ENCODE assay signal across 21 mouse cellular contexts in genomic region chr12:91796774-91797173, GRCm38 (mm10). TPM values are rescaled to one million over a fixed set of nuclear protein-coding genes. Genes with fewer than 3 reads are reported as not detected.
A peak's percentile ranks its signal among the peaks of the same experiment; 100 is the strongest.
DNase-seq lines count a peak whose midpoint lies in the region; ATAC-seq and TF ChIP-seq lines count a peak whose summit lies in the region.
"Had no signal": no experiment of that assay in that cellular context is flagged by ENCODE, and none has a peak within 500 bp of the region (broad histone marks: within the 10 kb centered on the region; RNA-seq: fewer than 3 reads in every experiment).

No protein-coding gene starts in this region.

- WGBS in midbrain, embryonic 15.5 days, result 82% methylated on average over 4 of the region's 4 CpGs

- intact Hi-C loops in left cerebral cortex, adult 2 months (cut with DNase I), result no loop called here

- H3K4me1 ChIP-seq in midbrain, embryonic 15.5 days, result no peaks in the 10 kb centered on the region
- H3K4me1 ChIP-seq: hindbrain, embryonic 15.5 days; limb, embryonic 13.5 days; neural tube, embryonic 13.5 days had no signal

- ATAC-seq in midbrain, embryonic 15.5 days (replicated peaks), result no peak
- ATAC-seq: forebrain, embryonic 14.5 days; intestine, embryonic 16.5 days had no signal

- no peaks in the 10 kb centered on the region for H3K9me3 ChIP-seq in midbrain, embryonic 15.5 days
- H3K9me3 ChIP-seq: hindbrain, embryonic 15.5 days; limb, embryonic 13.5 days; liver, embryonic 15.5 days; neural tube, embryonic 13.5 days had no signal

- TF ChIP-seq CTCF in left cerebral cortex, adult 2 months (IDR thresholded peaks at IDR 0.05), result no peak

- no peak overlapping the region for H3K9ac ChIP-seq in midbrain, embryonic 15.5 days
- H3K9ac ChIP-seq: hindbrain, embryonic 15.5 days; limb, embryonic 13.5 days; liver, embryonic 15.5 days; neural tube, embryonic 13.5 days had no signal

- no peak overlapping the region for H3K4me3 ChIP-seq in midbrain, embryonic 15.5 days
- no peak overlapping the region for H3K4me3 ChIP-seq in left cerebral cortex, adult 2 months
- H3K4me3 ChIP-seq: hindbrain, embryonic 15.5 days; limb, embryonic 13.5 days; liver, embryonic 15.5 days; neural tube, embryonic 13.5 days had no signal

- no peak overlapping the region for H3K27ac ChIP-seq in midbrain, embryonic 15.5 days
- no peak overlapping the region for H3K27ac ChIP-seq in left cerebral cortex, adult 2 months
- H3K27ac ChIP-seq: hindbrain, embryonic 15.5 days; limb, embryonic 13.5 days; liver, embryonic 15.5 days; neural tube, embryonic 13.5 days had no signal

- no peak overlapping the region for H3K4me2 ChIP-seq in midbrain, embryonic 15.5 days
- H3K4me2 ChIP-seq: heart, embryonic 11.5 days; hindbrain, embryonic 15.5 days; limb, embryonic 13.5 days; liver, embryonic 15.5 days; neural tube, embryonic 13.5 days had no signal

- DNase-seq in adrenal gland, adult (ENCODE audit: inconsistent age in 2 of 2, low spot score in 1 of 2), result peak; percentile 26 to 62
- no peak for DNase-seq in adrenal gland, postnatal 4 days (ENCODE audit: low spot score in 2 of 2)
- peak; percentile 16 for DNase-seq in A20 (ENCODE audit: low read depth, low spot score)
- peak; percentile 58 for DNase-seq in kidney, postnatal 14 days
- peak; percentile 64 for DNase-seq in lung, postnatal 10 days
- no peak for DNase-seq in spleen, postnatal 36 days (ENCODE audit: low spot score in 2 of 2)
- DNase-seq in left cerebral cortex, adult 2 months (ENCODE audit: extremely low spot score in 1 of 2, low spot score in 2 of 2), result no peak
- DNase-seq: gastrocnemius, postnatal 36 days; heart, postnatal 14 days; layer of hippocampus, adult 9-11 months; right cerebral cortex, postnatal 25 days; thymus, postnatal 36 days had no signal

- H3K27me3 ChIP-seq in midbrain, embryonic 15.5 days (replicated peaks), result no peaks in the 10 kb centered on the region
- H3K27me3 ChIP-seq: hindbrain, embryonic 15.5 days; limb, embryonic 13.5 days; liver, embryonic 15.5 days had no signal

- no peaks in the 10 kb centered on the region for H3K36me3 ChIP-seq in midbrain, embryonic 15.5 days (replicated peaks)
- H3K36me3 ChIP-seq: hindbrain, embryonic 15.5 days; limb, embryonic 13.5 days; liver, embryonic 15.5 days; neural tube, embryonic 13.5 days had no signal

RNA-seq across cellular contexts. Expression of gene Ston2, which starts 8.6 kb away (rescaled TPM):
- total RNA-seq in adrenal gland, postnatal 4 days (2021), result 10 to 100 TPM; 14.5 to 15.1 TPM
- 5.5 and 6.8 TPM in 2 replicates for polyA plus RNA-seq in midbrain, embryonic 15.5 days (2015; fragmentation: Nextera tagmentation; extraction: Ambion mirVana)
- total RNA-seq in left cerebral cortex, adult 2 months (2021), result 10 to 100 TPM; 17.1 to 20.2 TPM
- total RNA-seq: MEL had no signal

RNA-seq across cellular contexts. Expression of gene Sel1l, which starts 52.2 kb away (rescaled TPM):
- 100 to 1,000 TPM; 170 to 176 TPM for total RNA-seq in adrenal gland, postnatal 4 days (2021)
- 106 and 111 TPM in 2 replicates for polyA plus RNA-seq in midbrain, embryonic 15.5 days (2015; fragmentation: Nextera tagmentation; extraction: Ambion mirVana)
- 100 to 1,000 TPM; 158 to 172 TPM for total RNA-seq in left cerebral cortex, adult 2 months (2021)

Comparison
In these comparisons a context has a peak if more than half of its experiments do, and no peak if none do; other contexts are left out.
1. DNase-seq: peak in adrenal gland, adult (2 of 2), A20 (single experiment), kidney, postnatal 14 days (single experiment) and lung, postnatal 10 days (single experiment); none in adrenal gland, postnatal 4 days (0 of 2), spleen, postnatal 36 days (0 of 2) and left cerebral cortex, adult 2 months (0 of 2).